Mouse (Mus musculus) ES-E14 (cell line): ENCODE measurements at regions not wholly inside any gene's neighbourhood (a gene's known extent, or its start where the extent isn't known, plus 50 kb on each side); places are given as distances from the start of the nearest gene placed in this dataset.

Experiments used
- CHD2 ChIP-seq: IDR thresholded peaks from 2 replicates; pipeline ENCODE4 v1.6.1; 2014; ENCODE audit warnings: mild to moderate bottlenecking, low read depth, low read length, inconsistent platforms
- HCFC1 ChIP-seq: IDR thresholded peaks from 2 replicates; pipeline ENCODE4 v1.6.1; 2012; ENCODE audit warnings: low read length, inconsistent platforms, borderline replicate concordance; ENCODE audit not compliant: insufficient read depth
- MAFK ChIP-seq: IDR thresholded peaks from 2 replicates; pipeline ENCODE4 v1.6.1; 2014; ENCODE audit warnings: mild to moderate bottlenecking, low read depth, low read length, inconsistent platforms; ENCODE audit not compliant: insufficient read depth
- ZC3H11A ChIP-seq: IDR thresholded peaks from 2 replicates; pipeline ENCODE4 v1.6.1; 2012; ENCODE audit warnings: low read depth, mild to moderate bottlenecking, inconsistent platforms, low read length, borderline replicate concordance
- ZNF384 ChIP-seq: IDR thresholded peaks from 2 replicates; pipeline ENCODE4 v1.6.1; 2012; ENCODE audit warnings: low read depth, low read length, inconsistent platforms

GRCm38 (mm10) chr15:49335523-49336040, 4549.1 kb upstream of the Gm7489 start:
- TF ChIP-seq HCFC1, result no peak
- no peak for TF ChIP-seq CHD2
- no peak for TF ChIP-seq MAFK
- TF ChIP-seq ZNF384, result no peak
- no peak for TF ChIP-seq ZC3H11A
